Mouse (Mus musculus) C2C12 (cell line): ENCODE results near the gene Slc35e4.

ENCODE experiments used
- CEBPB ChIP-seq: IDR thresholded peaks from one replicate; pipeline ENCODE4 v1.6.1; 2011; ENCODE audit warnings: low read depth, mild to moderate bottlenecking, control low read depth, moderate library complexity
- CTCF ChIP-seq: IDR thresholded peaks from one replicate; pipeline ENCODE4 v1.5.1; 2011; ENCODE audit not compliant: control insufficient read depth, insufficient read depth, insufficient read length
- FOSL1 ChIP-seq: IDR thresholded peaks from one replicate; pipeline ENCODE4 v1.8.0; 2011; ENCODE audit warnings: mild to moderate bottlenecking, low read length; ENCODE audit not compliant: poor library complexity, insufficient read depth, severe bottlenecking
- MAX ChIP-seq: IDR thresholded peaks from one replicate; pipeline ENCODE4 v1.6.1; 2011; ENCODE audit warnings: mild to moderate bottlenecking, control low read depth
- MYOD1 ChIP-seq: IDR thresholded peaks from one replicate; pipeline ENCODE4 v1.6.1; 2011; ENCODE audit warnings: low read depth; ENCODE audit not compliant: control insufficient read depth, insufficient read length
- USF1 ChIP-seq: IDR thresholded peaks from one replicate; pipeline ENCODE4 v1.6.1; 2011; ENCODE audit warnings: low read depth, mild to moderate bottlenecking, control low read depth, moderate library complexity

GRCm38 (mm10) chr11:3961761-3962160 lies 47.3 kb upstream of the Slc35e4 start:
- TF ChIP-seq CTCF, result no peak
- TF ChIP-seq CEBPB, result no peak
- TF ChIP-seq FOSL1, result no peak
- no peak for TF ChIP-seq MYOD1
- TF ChIP-seq MAX, result no peak
- TF ChIP-seq USF1, result no peak
